Mouse (Mus musculus) activated CD4-positive, CD25-positive, alpha-beta regulatory T cell, adult 4 months (primary cell): ENCODE results near the gene Slc2a3. TPM values are rescaled to one million over a fixed set of nuclear protein-coding genes. Genes with fewer than 3 reads are reported as not detected.
"Not testable (repeated sequence)": the region's sequence is repeated elsewhere in the genome, so short reads cannot be mapped to it uniquely, and the experiment has no call there.

Source experiments
- ATAC-seq: one replicate; pipeline ENCODE4 v1.8.0; 2017
- polyA plus RNA-seq, 2 experiments: library from polyadenylated mRNA; unstranded; fragments of 100-300 nt; shearing (Covaris generic); gene quantifications; one replicate each; pipeline ENCODE4 v1.2.1; 2017

Slc2a3 gene
- polyA plus RNA-seq, 2 experiments from 2014 or later: 64.2 to 69.4 TPM

DNA sequence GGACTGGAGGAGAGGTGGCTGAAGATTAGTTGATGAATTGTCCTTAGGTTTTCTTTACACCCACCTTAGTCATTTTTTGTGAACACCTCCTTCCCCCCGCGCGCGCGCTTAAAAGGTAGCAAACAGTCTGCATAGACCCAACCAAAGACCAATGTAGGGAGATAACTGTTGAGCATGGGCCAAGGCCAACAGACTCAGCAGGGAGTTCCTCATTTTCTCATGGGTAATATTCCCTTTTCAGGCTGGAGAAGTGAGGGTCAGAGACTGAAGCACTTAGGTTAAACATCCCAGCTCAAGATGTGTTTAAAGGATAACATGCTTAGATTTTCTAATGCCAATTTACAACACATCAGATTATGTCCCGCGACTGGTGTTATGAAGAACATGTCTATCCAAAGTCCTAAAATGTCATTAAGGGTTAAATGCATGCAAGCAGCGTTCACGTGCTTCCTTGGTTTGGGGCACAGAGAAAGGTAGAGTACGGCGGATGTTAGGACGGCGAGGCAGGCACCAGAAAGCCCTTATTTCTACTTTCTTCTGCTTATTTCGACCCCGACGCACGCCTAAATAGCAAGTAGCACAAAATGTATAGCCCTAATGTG is 37.5 kb downstream of the Slc2a3 start:
- ATAC-seq: peak; percentile 50

DNA sequence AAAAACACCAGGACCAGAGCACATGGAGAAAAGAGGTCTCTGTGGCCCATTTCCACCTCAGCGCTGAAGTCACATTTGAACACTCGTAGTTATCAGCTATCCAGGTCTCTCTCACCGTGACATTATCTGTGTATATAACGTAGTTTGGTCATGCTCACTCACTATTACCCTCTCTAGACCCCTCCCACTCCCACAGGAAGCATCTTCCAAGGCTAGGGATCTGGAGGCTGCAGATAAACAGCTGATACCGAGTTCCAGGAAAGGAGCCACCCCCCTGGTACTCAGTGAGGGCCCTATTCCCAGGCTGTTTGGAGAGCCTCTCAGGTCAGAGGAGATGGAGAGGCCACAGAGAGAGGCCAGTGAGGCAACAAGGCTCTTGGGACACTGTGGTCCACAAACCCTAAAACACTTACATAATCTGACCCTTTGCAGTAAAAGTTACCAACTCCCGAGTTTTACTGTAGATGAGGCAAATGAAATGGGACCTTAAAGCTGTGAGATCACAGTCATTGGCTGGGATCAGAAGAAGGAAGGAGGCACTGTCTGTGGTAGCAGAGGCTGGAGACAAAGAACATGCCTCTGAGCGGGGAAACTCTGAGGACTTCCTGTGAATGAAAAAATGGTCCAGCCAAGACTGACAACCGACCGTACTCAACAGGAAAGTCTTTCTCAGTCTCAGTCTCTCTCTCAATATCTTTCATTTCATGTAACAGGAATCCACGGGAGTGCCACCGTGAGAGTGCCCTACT is 38.3 kb downstream of the Slc2a3 start:
- ATAC-seq: peak; percentile 38

DNA sequence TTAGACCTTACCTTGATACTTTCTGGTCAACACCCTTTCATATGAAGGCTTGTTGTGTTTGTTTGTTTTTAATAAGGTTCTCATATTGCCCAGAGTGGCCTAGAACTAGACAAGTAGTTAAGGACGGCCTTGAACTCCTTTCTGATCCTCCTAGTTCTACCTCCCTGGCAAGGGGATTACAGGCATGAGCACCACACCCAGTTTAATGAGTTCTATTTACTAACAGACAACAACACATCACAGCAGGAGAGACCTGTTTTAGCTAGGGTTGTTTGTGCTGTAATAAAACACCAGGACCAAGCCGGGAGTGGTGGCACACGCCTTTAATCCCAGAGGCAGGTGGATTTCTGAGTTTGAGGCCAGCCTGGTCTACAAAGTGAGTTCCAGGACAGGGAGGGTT is 39.0 kb downstream of the Slc2a3 start:
- ATAC-seq: no peak

DNA sequence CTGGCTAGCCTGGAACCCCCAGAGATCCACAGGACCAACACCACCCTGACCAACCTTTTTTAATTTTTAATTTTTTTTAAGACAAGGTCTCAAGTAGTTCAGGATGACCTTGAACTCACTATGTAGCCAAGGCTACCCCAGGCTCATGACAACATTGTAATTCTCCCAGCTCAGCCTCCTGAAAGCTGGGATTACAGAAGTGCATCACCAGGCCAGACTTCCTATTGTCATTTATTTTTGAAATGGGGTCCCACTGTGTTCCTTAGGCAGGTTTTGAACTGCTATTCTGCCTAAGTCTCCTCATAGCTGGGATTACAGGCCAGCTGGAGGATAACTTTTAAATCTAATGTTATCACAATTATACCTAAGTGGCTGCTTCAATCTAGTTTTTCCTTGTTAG is 39.5 kb downstream of the Slc2a3 start:
- ATAC-seq: no peak

DNA sequence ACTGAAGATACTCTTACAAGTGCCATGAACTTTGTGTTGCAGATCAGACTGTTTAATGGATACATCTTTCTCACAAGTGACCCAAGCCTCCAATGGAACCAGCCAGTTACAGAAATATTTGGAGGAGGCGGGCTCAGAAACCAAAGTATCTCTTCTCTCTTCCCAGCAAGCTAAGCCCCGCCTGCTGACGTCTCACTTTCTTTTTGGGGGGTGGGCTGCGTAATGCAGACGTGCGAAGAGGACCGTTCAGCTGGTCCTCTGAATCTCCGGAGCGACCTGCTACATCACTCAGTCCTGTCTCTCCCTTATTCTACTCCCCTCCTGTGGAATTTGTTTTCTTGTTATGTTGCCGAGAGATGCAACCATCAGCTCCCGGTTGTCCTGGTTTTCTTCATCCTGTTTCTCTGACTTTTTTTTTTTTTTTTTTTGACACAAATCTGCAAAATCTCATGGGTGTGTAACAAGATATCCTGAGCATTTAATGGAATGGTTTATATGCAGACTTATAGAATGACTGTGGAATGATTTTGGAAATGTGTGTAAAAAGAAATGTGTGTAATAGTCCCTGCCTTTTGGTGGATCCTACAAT is 40.3 kb downstream of the Slc2a3 start:
- ATAC-seq: no peak

DNA sequence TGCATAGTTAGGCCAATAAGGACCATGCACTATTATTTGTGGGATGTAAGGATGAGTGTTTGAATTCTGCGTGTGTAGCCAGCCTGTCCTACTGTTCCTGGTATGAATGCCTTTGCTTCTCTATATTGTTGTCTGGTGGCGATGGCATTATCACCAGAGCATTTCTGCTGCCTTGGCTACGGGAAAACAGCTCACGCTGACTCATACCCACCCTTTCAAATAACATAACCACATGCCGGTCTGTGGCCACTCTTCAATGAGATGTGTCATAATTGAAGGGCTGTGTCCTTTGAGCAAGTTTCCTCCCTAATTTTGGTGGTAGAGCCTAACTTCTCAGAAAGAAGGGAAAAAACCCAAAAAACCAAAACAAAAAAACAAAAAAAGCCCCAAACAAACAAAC is 42.7 kb downstream of the Slc2a3 start:
- ATAC-seq: peak; percentile 69

DNA sequence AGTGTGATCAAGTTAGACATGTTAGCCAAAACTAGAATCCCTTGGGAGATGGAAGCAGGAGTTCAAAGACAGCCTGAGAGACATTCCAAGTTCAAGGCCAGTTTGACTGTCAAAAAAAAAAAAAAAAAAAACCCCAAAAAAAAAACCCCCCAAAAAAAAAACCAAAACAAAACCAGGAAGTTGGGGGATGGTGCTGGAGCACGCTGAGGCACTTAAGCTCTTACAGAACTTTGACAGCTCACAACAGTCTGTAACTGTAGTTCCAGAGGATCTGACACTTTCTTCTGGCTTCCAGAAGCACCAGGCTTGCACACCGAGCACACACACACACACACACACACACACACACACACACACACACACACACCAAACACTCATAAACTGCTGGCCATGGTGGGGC is 45.5 kb downstream of the Slc2a3 start:
- peak; percentile 74 for ATAC-seq

DNA sequence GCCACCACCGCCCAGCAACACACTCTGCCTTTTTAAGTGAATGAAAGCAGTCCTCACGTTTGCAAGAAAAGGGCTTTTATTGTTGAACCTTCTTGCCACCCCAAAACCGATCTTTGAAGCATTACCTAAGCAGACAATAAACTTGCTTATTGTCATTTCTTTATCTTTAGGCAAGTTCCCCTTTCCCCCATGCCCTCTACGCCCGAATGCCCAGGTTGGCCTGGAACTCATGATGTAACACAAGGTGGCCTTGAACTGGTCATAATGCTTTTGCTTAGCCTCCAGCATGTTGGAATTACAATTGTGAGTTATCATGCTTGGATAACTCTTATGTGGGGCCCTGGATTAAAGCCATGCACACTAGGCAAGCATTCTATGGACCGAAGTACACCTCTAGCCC is 50.9 kb downstream of the Slc2a3 start:
- ATAC-seq: no peak

DNA sequence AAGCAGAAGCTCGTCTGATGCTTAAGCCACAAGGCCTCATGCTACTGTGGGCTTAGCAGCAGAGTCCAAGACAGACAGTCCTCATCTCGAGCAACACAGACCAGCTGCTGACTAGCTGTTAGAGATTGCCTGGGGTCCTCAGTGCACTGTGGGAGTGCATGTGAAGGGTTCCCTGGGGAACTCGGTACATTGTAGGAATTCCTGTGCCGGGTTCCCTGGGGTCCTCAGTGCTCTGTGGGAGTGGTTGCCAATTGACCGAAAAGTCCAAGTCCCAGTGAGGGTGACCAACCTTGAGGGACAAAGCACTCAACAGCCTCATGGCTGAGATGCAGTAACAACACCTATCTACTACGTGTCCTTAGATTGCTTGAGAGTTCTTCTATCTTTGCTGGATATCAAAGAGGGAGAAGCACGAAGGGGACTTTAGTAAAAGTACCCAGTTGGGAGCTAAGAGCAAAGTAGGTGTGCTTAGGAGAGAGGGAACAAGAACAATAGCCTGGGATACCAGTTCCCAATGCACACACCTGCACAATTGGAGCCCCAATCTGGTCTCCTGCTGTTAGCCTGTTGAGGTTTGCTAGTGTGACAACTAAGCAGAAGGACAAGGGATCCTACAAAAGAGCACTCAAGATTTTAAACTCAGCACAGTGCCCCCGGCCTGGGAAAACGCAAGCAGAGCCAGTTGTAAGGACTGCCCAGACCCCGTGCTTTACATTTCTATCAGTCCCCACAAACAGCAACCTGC is 56.8 kb downstream of the Slc2a3 start:
- no peak for ATAC-seq

DNA sequence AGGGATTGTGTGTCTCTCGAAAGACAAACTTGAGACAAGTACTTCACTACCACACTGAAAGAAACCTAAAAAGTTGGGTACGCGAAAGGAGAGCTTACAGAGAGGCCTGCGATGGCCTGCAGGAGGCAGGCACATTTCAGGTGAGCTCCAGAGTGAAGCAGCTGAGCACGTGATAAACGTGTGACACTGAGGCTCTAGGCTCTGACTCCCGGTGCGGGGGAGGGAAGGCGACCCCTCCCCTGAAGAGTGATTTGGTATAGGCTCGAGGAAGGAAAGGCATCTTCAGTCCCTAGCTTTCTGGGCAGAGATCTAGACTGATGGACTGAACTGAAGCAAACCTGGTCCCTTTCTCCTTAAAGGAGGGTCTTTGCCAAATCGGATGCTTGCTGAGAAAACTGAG is 58.1 kb downstream of the Slc2a3 start:
- ATAC-seq: no peak

DNA sequence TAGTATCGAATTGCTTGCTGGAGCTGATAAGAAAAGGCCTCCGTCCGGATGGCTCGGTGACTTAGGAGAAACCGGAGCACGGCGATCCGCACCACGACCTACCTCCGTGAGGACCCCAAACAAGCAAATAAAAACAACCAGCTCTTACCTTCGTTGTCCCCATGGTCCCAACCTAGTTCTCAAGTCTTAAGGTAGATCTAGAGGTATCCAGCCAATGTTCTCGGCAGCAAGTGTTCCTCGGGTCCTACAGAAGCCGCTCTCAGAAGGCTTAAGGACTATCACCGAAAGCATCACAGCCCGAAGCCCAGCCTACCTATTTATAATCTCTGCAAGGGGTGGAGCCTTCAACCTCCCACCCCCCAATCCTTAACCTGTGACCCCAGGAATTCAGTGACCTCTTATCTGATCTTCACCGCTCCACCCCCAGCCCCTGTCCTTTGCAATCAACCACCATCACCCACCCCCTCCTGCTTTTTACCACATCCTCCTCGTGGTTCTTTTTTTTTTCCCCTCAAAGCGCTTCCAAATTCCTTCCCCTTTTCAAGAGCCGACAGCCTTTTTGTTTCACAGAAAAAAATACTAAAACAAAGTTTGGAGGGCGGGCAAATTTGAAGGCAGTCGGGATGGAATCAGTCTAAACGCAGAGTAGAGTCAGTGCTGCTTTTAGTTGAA is 59.1 kb downstream of the Slc2a3 start:
- peak; percentile 89 for ATAC-seq

DNA sequence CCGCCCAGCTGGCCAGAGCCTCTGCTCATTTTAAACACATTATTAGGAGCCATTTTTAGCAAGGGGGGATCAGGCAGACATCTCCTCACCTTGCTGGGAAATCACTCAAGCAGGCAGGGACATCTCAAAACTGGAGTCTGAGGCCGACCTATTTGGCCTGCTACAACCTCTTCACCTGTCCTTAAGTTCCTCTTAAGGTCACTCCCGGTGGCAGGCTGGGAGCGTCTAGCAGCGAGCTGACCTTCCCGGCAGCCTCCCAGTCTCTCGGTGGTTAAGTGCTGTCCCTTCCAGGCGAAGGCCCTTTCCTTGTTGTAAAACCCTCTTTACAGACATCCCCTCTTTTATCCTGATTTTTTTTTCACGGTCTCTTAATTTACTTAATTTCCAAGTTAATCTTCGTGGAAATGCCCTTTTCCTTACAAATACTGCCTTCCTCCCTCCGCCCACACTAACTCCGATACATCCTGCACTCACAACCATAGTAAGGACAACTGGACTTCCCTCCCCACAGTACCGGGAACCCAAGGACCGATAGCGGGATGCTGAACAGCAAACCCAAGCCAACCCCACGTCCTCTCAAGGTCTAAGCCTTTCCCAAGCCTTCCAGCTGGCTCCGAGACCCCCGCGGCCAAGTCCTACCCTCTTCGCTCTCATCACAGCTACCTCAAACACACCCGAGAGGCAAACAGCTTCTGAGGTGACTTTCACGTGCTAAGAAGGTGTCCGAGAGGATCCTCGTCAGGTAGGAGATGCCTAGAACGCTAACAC is 59.8 kb downstream of the Slc2a3 start:
- ATAC-seq: no peak

DNA sequence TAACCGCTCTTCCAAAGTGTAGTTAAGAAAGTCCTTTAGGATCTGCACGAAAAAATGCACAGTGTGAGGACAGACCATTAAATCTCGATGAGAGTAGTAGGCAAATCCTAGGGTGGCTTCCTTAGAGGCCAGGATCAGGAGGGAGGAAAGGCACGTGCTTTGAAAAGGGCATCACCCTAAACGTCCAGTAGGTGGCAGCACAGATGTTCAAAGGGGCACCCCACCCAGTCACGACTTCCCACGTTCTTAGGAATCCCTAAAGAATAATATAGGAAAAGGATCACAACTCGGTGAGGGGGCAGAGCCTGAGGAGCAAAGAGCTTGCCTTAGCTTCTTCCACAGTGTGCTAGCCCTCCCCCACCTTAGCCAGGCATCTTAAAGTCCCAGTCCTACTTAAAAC is 61.5 kb downstream of the Slc2a3 start:
- ATAC-seq: peak; percentile 14

DNA sequence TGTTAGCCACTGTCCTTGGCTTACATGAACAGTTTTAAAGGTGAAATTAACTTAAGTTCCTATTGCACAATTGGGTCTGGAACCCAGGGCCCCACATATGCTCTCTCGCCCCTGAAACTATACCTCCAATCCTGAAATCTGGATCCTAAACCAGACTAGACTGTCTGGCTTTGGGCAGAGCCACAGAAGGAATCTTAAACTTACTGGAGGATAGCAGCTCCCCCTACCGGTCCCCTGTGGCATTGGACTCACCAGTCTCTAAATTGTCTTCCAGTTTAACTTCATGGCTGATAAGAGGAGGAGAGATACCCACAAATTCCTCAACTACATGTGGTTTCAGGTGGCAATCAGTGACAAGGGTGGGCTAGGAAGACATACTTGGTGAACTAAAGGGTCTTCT is 81.5 kb downstream of the Slc2a3 start:
- peak; percentile 81 for ATAC-seq

DNA sequence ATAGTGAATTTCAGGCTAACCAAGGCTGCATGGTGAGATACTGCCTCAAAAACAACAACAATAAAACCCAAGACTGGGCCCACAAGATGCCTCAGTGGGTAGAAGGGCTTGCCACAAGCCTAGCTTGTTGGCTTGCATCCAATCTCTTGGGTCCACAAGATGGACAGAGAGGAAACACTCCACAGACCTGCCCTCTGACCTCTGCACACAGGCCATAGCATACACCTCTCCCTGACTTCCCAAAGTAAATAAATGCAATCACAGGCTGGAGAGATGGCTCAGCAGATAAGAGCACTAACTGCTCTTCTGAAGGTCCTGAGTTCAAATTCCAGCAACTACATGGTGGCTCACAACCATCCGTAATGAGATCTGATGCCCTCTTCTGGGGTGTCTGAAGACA is 83.2 kb downstream of the Slc2a3 start:
- ATAC-seq: not testable (repeated sequence)

DNA sequence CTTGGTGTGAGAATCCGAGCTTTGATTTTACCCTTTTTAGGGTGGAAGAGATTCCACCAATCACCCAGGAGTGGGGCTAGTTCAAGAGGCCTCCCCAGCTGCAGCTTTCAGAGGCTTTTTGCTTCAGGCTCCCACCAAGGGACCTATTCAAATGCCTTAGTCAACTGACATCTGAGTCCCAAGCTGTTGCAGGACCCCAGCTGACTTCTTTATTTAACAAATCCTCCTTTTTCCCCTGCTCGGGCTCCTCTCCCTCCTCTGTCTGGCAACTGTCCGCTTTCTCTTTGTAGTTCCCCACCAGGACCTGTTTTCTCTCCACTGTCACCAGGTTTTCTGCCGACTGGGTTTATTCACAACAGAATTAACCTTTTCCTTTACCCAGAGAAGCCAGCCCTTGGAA is 85.6 kb downstream of the Slc2a3 start:
- no peak for ATAC-seq

DNA sequence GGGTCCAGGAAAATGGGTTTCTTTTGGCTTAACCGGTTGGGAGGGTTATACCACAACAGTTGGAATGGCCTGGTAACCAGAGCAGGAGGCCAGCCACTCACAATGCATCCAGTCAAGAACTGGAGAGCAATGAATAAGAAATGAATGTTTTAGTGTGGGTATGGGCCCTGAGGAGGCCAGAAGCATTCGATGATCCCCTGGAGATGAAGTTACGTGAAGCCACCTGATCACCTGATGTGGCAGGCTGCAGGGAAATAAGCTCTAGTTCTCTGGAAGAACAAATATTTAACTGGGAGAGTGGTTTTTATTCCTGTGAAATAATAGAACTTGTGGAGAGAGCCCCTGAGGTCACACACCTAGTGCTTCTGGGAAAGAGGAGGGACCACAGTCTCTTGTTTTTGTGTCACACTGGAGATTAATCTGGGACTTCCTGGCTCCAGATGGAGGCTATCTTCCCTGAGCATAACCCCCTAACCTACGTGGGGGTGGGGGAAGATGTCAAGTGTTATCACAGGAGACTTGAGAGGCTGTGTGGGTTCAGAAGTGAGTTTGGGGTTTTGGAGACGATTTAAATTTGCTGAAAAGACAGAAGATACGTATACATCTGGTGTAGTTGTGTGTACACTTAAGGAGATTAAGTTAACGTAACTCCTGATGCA is 86.6 kb downstream of the Slc2a3 start:
- ATAC-seq: no peak

DNA sequence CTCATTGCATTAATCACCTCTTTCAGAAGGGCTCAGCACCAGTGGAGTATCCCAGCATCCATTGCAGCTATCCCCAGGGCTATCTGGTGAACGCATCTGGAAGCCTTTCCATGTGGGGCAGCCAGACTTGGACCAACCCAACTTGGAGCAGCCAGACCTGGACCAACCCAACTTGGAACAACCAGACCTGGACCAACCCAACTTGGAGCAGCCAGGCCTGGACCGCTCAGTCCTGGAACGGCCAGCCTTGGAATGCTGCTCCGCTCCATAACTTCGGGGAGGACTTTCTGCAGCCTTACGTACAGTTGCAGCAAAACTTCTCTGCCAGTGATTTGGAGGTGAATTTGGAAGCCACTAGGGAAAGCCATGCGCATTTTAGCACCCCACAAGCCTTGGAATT is 88.3 kb downstream of the Slc2a3 start:
- not testable (repeated sequence) for ATAC-seq

DNA sequence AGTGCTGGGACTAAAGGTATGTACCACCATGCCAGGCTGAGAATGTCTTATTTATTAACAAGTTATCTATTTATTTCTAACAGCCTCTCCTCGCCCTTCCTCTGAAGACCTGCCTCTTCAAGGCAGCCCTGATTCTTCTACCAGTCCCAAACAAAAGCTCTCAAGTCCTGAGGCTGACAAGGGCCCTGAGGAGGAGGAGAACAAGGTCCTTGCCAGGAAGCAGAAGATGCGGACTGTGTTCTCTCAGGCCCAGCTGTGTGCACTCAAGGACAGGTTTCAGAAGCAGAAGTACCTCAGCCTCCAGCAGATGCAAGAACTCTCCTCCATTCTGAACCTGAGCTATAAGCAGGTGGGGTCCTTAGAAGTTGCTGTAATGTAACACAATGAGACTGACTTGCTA is 90.0 kb downstream of the Slc2a3 start:
- no peak for ATAC-seq

DNA sequence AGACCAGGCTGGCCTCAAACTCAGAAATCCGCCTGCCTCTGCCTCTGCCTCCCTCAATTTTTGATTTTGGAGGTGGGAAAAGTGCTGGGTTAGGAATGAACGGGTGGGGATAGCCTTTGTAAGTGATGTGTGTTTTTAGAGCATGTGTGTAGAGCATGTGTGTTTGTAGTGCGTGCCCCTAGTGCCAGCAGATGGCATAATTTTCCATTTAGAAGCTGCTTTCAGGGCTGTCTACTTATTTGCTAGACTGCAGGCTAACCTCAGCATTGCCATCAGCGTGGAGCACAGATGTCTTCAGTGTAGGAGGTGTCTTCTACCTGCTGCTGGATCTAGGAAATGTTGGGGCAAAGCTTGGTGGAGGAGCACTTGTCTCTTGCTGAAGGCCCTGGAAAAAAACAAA is 92.6 kb downstream of the Slc2a3 start:
- no peak for ATAC-seq

DNA sequence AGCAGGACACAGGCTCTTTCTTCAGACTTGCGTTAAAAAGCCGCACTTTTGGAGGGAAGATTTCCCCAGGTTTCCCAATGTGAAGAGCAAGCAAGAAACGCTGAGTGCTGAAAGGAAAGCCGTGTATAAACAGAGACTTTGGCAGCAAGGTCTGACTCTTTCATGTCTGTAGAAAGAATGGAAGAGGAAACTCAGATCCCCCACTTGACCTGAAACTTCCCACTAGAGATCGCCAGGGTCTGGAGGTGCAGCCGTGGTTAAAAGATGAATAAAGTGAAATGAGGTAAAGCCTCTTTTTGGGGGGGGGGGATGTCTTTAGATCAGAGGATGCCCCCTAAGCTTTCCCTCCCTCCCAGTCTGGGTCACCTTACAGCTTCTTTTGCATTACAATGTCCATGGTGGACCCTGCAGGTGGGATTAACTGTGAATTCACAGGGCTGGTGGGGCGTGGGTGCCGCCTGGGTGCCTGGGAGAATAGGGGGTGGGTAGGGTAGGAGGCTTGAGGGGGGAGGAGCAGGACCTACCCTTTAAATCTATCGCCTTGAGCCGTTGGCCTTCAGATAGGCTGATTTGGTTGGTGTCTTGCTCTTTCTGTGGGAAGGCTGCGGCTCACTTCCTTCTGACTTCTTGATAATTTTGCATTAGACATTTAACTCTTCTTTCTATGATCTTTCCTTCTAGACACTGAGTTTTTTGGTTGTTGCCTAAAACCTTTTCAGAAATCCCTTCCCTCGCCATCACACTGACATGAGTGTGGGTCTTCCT is 94.2 kb downstream of the Slc2a3 start, which contains the start of gene Nanog:
Gene Nanog (plus strand): TSS at position 454 of the 765 bp plus-strand sequence.
- no peak for ATAC-seq
